Mouse (Mus musculus) stomach, postnatal 0 days (tissue): ENCODE measurements around the gene Edar.

Source experiments
- CTCF ChIP-seq: IDR thresholded peaks from 2 replicates; pipeline ENCODE4 v1.5.1; 2016; ENCODE audit warnings: antibody characterized with exemption, low read depth, mild to moderate bottlenecking, moderate library complexity
- EP300 ChIP-seq: optimal IDR thresholded peaks from 2 replicates; pipeline ENCODE3; 2016; ENCODE audit warnings: antibody characterized with exemption

GRCm38 (mm10) chr10:58652045-58652417 is 23.4 kb downstream of the Edar start:
- no peak for TF ChIP-seq CTCF
- TF ChIP-seq EP300: no peak
